Mouse (Mus musculus) midbrain, embryonic 16.5 days (tissue): ENCODE measurements around the gene Mepe. TPM values are rescaled to one million over a fixed set of nuclear protein-coding genes. Genes with fewer than 3 reads are reported as not detected.

Source experiments
- ATAC-seq: fragments of 200-750 bp; cut with Nextera tagmentation; 2 replicates; pipeline ENCODE4 v1.8.0; 2017; ENCODE audit warnings: moderate TSS enrichment
- H3K27ac ChIP-seq: fragments of 300-500 bp; sonication (generic); 2 replicates; pipeline ENCODE4 v1.5.1; 2014; ENCODE audit warnings: mild to moderate bottlenecking, low read length, mixed read lengths
- H3K27me3 ChIP-seq: fragments of 300-500 bp; sonication (generic); 2 replicates; pipeline ENCODE4 v1.6.1; 2014; ENCODE audit warnings: low read depth, low read length, mixed read lengths; ENCODE audit not compliant: control insufficient read depth, insufficient read depth
- H3K36me3 ChIP-seq: fragments of 300-500 bp; sonication (generic); 2 replicates; pipeline ENCODE4 v1.6.1; 2014; ENCODE audit warnings: mild to moderate bottlenecking, low read length, moderate library complexity, mixed read lengths; ENCODE audit not compliant: control insufficient read depth, insufficient read depth
- H3K4me1 ChIP-seq: fragments of 300-500 bp; sonication (generic); 2 replicates; pipeline ENCODE4 v1.6.1; 2014; ENCODE audit warnings: mild to moderate bottlenecking, low read length, mixed read lengths; ENCODE audit not compliant: control insufficient read depth, insufficient read depth
- H3K4me2 ChIP-seq: fragments of 300-500 bp; sonication (generic); 2 replicates; pipeline ENCODE4 v1.6.1; 2014; ENCODE audit warnings: mild to moderate bottlenecking, low read length, mixed read lengths
- H3K4me3 ChIP-seq: fragments of 300-500 bp; sonication (generic); 2 replicates; pipeline ENCODE4 v1.5.1; 2014; ENCODE audit warnings: low read depth, mild to moderate bottlenecking, low read length, moderate library complexity, mixed read lengths
- H3K9ac ChIP-seq: fragments of 300-500 bp; sonication (generic); 2 replicates; pipeline ENCODE4 v1.6.1; 2014; ENCODE audit warnings: low read depth, low read length, mixed read lengths
- H3K9me3 ChIP-seq: fragments of 300-500 bp; sonication (generic); replicated peaks from 2 replicates; pipeline ENCODE4 v1.6.1; 2014; ENCODE audit warnings: mild to moderate bottlenecking, low read length, mixed read lengths; ENCODE audit not compliant: control insufficient read depth, poor library complexity, severe bottlenecking
- WGBS: fragments of 180-500 bp; shearing (Covaris S2); extraction: QIAGEN DNeasy Blood & Tissue Kit; methylation state at CpG from one replicate; pipeline ENCODE4 v1.1.7; 2014; 5-methylcytosine and 5-hydroxymethylcytosine counted together
- microRNA-seq: library from miRNA; unstranded; fragments of <30 nt; microRNA quantifications from one replicate; pipeline ENCODE4, GENCODE M21; 2017
- polyA plus RNA-seq: library from polyadenylated mRNA; unstranded; fragments of >200 nt; fragmentation: Nextera tagmentation; extraction: Ambion mirVana; gene quantifications from 2 replicates; pipeline ENCODE4 v1.2.1, GENCODE M21; 2015

The Mepe gene
- polyA plus RNA-seq, 1 experiment from 2014 or later, result not detected

DNA sequence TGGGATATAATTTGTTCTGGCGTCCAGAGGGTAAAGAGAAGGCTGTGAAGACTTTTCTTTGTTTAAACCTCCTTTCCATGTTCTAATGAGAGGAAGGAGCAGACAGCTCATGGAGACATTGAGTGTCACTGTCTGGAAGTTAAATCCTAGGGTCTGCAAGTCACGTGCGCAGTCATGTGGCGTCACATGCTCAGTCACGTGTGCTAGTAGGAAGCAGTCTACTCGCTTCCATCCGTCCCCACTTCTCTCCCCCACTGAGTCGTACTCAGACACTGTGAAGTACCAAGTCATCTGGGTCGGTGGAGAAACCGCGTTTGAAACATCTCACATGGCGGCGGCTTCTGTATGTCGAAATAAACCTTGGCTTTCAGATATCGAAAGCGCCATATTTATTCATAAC is 60.4 kb downstream of the Mepe start:
- ATAC-seq, result no peak
- Histone ChIP-seq H3K4me3 (no peak overlapping the region), H3K9me3 (no peaks in the 10 kb centered on the region), H3K4me2 (no peak overlapping the region), H3K4me1 (no peaks in the 10 kb centered on the region), H3K36me3 (no peaks in the 10 kb centered on the region), H3K9ac (no peak overlapping the region), H3K27ac (no peak overlapping the region), H3K27me3 (no peaks in the 10 kb centered on the region)
- WGBS, result 95% methylated on average over 16 of the region's 16 CpGs

GRCm38 (mm10) chr5:104386908-104387307 is 61.8 kb downstream of the Mepe start:
- Histone ChIP-seq H3K4me1 (no peaks in the 10 kb centered on the region), H3K27me3 (no peaks in the 10 kb centered on the region), H3K9ac (no peak overlapping the region), H3K4me3 (no peak overlapping the region), H3K9me3 (no peaks in the 10 kb centered on the region), H3K4me2 (no peak overlapping the region), H3K27ac (no peak overlapping the region), H3K36me3 (no peaks in the 10 kb centered on the region)
- no peak for ATAC-seq
- 87% methylated on average over 5 of the region's 5 CpGs for WGBS

Small RNAs within 50 kb of the gene (microRNA-seq; reads per million reads assigned to microRNA genes)
- not detected for gene Gm23616

Other genes starting within 250 kb of the Mepe start
- 0.80 TPM in 1 of 2 replicates, not detected in the other for gene Gm17660, start 247.7 kb upstream of the Mepe start, polyA plus RNA-seq
- gene Sparcl1, start 211.6 kb upstream of the Mepe start, polyA plus RNA-seq, result 163 and 240 TPM in 2 replicates
- not detected in 2 replicates for gene Dspp, start 154.6 kb upstream of the Mepe start, polyA plus RNA-seq
- 0.21 and 1.6 TPM in 2 replicates for gene Dmp1, start 122.7 kb upstream of the Mepe start, polyA plus RNA-seq
- gene Ibsp, start 26.2 kb upstream of the Mepe start, polyA plus RNA-seq, result 1.0 and 9.2 TPM in 2 replicates
- 12.0 and 49.9 TPM in 2 replicates for gene Spp1, start 109.8 kb downstream of the Mepe start, polyA plus RNA-seq
- 7.6 and 8.1 TPM in 2 replicates for gene Pkd2, start 134.1 kb downstream of the Mepe start, polyA plus RNA-seq
- 10.4 and 12.6 TPM in 2 replicates for gene BC005561, start 183.0 kb downstream of the Mepe start, polyA plus RNA-seq